Mouse (Mus musculus): ENCODE results near the gene Ntn3. TPM values are rescaled to one million over a fixed set of nuclear protein-coding genes. Genes with fewer than 3 reads are reported as not detected.

Ntn3 gene
- polyA plus RNA-seq, 1 experiment: 0.82 TPM

- peaks cover 9% of the 10 kb centered on the region for H3K4me1 ChIP-seq (ENCODE audit: control insufficient read depth, insufficient read depth, insufficient read length)
- TF ChIP-seq CTCF (IDR thresholded peaks at IDR 0.05; ENCODE audit: extremely low read depth, insufficient read depth, insufficient read length, insufficient replicate concordance): no peak
- no peak for TF ChIP-seq POLR2A (IDR thresholded peaks at IDR 0.05; ENCODE audit: low read depth, low read length)
- no peak overlapping the region for H3K27ac ChIP-seq (ENCODE audit: insufficient read depth, low read length)
- peaks cover 17% of the 10 kb centered on the region for H3K27me3 ChIP-seq (ENCODE audit: control insufficient read depth, insufficient read depth, low read length)
- WGBS: 50% methylated on average over 5 of the region's 5 CpGs
- H3K36me3 ChIP-seq (ENCODE audit: control insufficient read depth, insufficient read depth, low read length): peaks cover 8% of the 10 kb centered on the region
- peak overlapping the region; percentile 41; the same call in 1 of the 2 replicates for H3K4me3 ChIP-seq (ENCODE audit: extremely low read depth, insufficient read depth, insufficient read length)
- no peak for DNase-seq (ENCODE audit: low read depth in 1 of 2, low spot score in 2 of 2)
Observed at GRCm38 (mm10) chr17:24212441-24213018, 3.2 kb upstream of the Ntn3 start.

GRCm38 (mm10) chr17:24211631-24212440 is 2.5 kb upstream of the Ntn3 start:
- DNase-seq (ENCODE audit: low read depth in 1 of 2, low spot score in 2 of 2): no peak
- Histone ChIP-seq H3K4me3 (ENCODE audit: extremely low read depth, insufficient read depth, insufficient read length) (peak overlapping the region; percentile 41; the same call in 1 of the 2 replicates), H3K27ac (ENCODE audit: insufficient read depth, low read length) (no peak overlapping the region), H3K4me1 (ENCODE audit: control insufficient read depth, insufficient read depth, insufficient read length) (peaks cover 11% of the 10 kb centered on the region), H3K36me3 (ENCODE audit: control insufficient read depth, insufficient read depth, low read length) (peaks cover 7% of the 10 kb centered on the region), H3K27me3 (ENCODE audit: control insufficient read depth, insufficient read depth, low read length) (peaks cover 20% of the 10 kb centered on the region)
- WGBS: 8% methylated on average over 37 of the region's 37 CpGs
- TF ChIP-seq CTCF (IDR thresholded peaks at IDR 0.05; ENCODE audit: extremely low read depth, insufficient read depth, insufficient read length, insufficient replicate concordance) (no peak), POLR2A (IDR thresholded peaks at IDR 0.05; ENCODE audit: low read depth, low read length) (no peak)

- peaks cover 23% of the 10 kb centered on the region for H3K4me1 ChIP-seq (ENCODE audit: control insufficient read depth, insufficient read depth, insufficient read length)
Observed at GRCm38 (mm10) chr17:24210591-24210990, 1.3 kb upstream of the Ntn3 start.

DNA sequence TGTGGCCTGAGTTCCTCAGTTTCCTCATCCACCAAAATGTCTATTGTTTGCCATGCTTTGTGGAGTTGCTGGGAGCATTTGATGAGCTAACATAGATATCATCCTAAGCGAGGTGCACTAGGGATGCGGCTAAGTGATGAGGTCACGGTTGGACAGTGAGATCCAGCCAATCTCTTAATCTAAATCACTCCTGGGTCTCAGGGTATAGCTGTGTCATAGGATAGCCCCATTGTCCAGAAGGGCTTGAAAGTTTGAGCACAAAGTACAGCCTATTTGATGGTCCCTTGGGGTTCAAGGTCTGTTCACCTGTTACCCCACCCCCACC is 547 bp upstream of the Ntn3 start:
- DNase-seq (ENCODE audit: low read depth in 1 of 2, low spot score in 2 of 2): no peak
- WGBS: 88% methylated on average over 3 of the region's 3 CpGs
- Histone ChIP-seq H3K4me3 (ENCODE audit: extremely low read depth, insufficient read depth, insufficient read length) (no peak overlapping the region), H3K27ac (ENCODE audit: insufficient read depth, low read length) (no peak overlapping the region), H3K36me3 (ENCODE audit: control insufficient read depth, insufficient read depth, low read length) (no peaks in the 10 kb centered on the region), H3K27me3 (ENCODE audit: control insufficient read depth, insufficient read depth, low read length) (peaks cover 25% of the 10 kb centered on the region), H3K4me1 (ENCODE audit: control insufficient read depth, insufficient read depth, insufficient read length) (peaks cover 24% of the 10 kb centered on the region)
- no peak for TF ChIP-seq CTCF (IDR thresholded peaks at IDR 0.05; ENCODE audit: extremely low read depth, insufficient read depth, insufficient read length, insufficient replicate concordance)

More at GRCm38 (mm10) chr17:24210591-24210990, 1.3 kb upstream of the Ntn3 start:
- Histone ChIP-seq H3K27ac (ENCODE audit: insufficient read depth, low read length) (no peak overlapping the region), H3K36me3 (ENCODE audit: control insufficient read depth, insufficient read depth, low read length) (peaks cover 3% of the 10 kb centered on the region; the same call in 1 of the 2 replicates), H3K27me3 (ENCODE audit: control insufficient read depth, insufficient read depth, low read length) (peaks cover 25% of the 10 kb centered on the region), H3K4me3 (ENCODE audit: extremely low read depth, insufficient read depth, insufficient read length) (no peak overlapping the region)
- DNase-seq (ENCODE audit: low read depth in 1 of 2, low spot score in 2 of 2): no peak
- WGBS: 79% methylated on average over 3 of the region's 3 CpGs
- TF ChIP-seq CTCF (IDR thresholded peaks at IDR 0.05; ENCODE audit: extremely low read depth, insufficient read depth, insufficient read length, insufficient replicate concordance): no peak
- TF ChIP-seq POLR2A (IDR thresholded peaks at IDR 0.05; ENCODE audit: low read depth, low read length): no peak

GRCm38 (mm10) chr17:24208641-24209042 is 689 bp downstream of the Ntn3 start:
- WGBS: 24% methylated on average over 29 of the region's 29 CpGs
- no peak for DNase-seq (ENCODE audit: low read depth in 1 of 2, low spot score in 2 of 2)
- no peaks in the 10 kb centered on the region for H3K36me3 ChIP-seq (ENCODE audit: control insufficient read depth, insufficient read depth, low read length)
- H3K4me3 ChIP-seq (ENCODE audit: extremely low read depth, insufficient read depth, insufficient read length): peak overlapping the region; percentile 22; the same call in 1 of the 2 replicates
- H3K27me3 ChIP-seq (ENCODE audit: control insufficient read depth, insufficient read depth, low read length): peaks cover 25% of the 10 kb centered on the region
- no peak overlapping the region for H3K27ac ChIP-seq (ENCODE audit: insufficient read depth, low read length)
- TF ChIP-seq CTCF (IDR thresholded peaks at IDR 0.05; ENCODE audit: extremely low read depth, insufficient read depth, insufficient read length, insufficient replicate concordance): no peak
- TF ChIP-seq POLR2A (IDR thresholded peaks at IDR 0.05; ENCODE audit: low read depth, low read length): no peak
- peaks cover 24% of the 10 kb centered on the region for H3K4me1 ChIP-seq (ENCODE audit: control insufficient read depth, insufficient read depth, insufficient read length)

- TF ChIP-seq POLR2A (IDR thresholded peaks at IDR 0.05; ENCODE audit: low read depth, low read length) (no peak), CTCF (IDR thresholded peaks at IDR 0.05; ENCODE audit: extremely low read depth, insufficient read depth, insufficient read length, insufficient replicate concordance) (no peak)
- H3K4me1 ChIP-seq (ENCODE audit: control insufficient read depth, insufficient read depth, insufficient read length): peaks cover 24% of the 10 kb centered on the region
- no peaks in the 10 kb centered on the region for H3K36me3 ChIP-seq (ENCODE audit: control insufficient read depth, insufficient read depth, low read length)
- no peak overlapping the region for H3K4me3 ChIP-seq (ENCODE audit: extremely low read depth, insufficient read depth, insufficient read length)
- DNase-seq (ENCODE audit: low read depth in 1 of 2, low spot score in 2 of 2): no peak
- H3K27me3 ChIP-seq (ENCODE audit: control insufficient read depth, insufficient read depth, low read length): peaks cover 25% of the 10 kb centered on the region
- H3K27ac ChIP-seq (ENCODE audit: insufficient read depth, low read length): no peak overlapping the region
- WGBS: 89% methylated on average over 34 of the region's 34 CpGs
Observed at GRCm38 (mm10) chr17:24207768-24208640, 1.3 kb downstream of the Ntn3 start.
